Mouse (Mus musculus) lung, postnatal 0 days (tissue): ENCODE results near the gene Col11a2. TPM values are rescaled to one million over a fixed set of nuclear protein-coding genes. Genes with fewer than 3 reads are reported as not detected.

Source experiments
- ATAC-seq: fragments of 200-750 bp; cut with Nextera tagmentation; 2 replicates; pipeline ENCODE4 v1.8.0; 2017; ENCODE audit warnings: moderate library complexity
- DNase-seq: peaks from one replicate; pipeline ENCODE4 v3.0.0-alpha.2; 2016; ENCODE audit warnings: low spot score
- H3K27ac ChIP-seq: fragments of 300-500 bp; sonication (generic); 2 replicates; pipeline ENCODE4 v1.5.1; 2014; ENCODE audit warnings: antibody characterized with exemption, mild to moderate bottlenecking, low read length, mixed read lengths
- H3K27me3 ChIP-seq: fragments of 300-500 bp; sonication (generic); replicated peaks from 2 replicates; pipeline ENCODE4 v1.6.1; 2014; ENCODE audit warnings: low read length, mixed read lengths; ENCODE audit not compliant: insufficient read depth
- H3K36me3 ChIP-seq: fragments of 300-500 bp; sonication (generic); 2 replicates; pipeline ENCODE4 v1.6.1; 2014; ENCODE audit warnings: low read length, mixed read lengths; ENCODE audit not compliant: insufficient read depth
- H3K4me1 ChIP-seq: fragments of 300-500 bp; sonication (generic); 2 replicates; pipeline ENCODE4 v1.6.1; 2014; ENCODE audit warnings: antibody characterized with exemption, low read depth, low read length, mixed read lengths; ENCODE audit not compliant: insufficient read depth
- H3K4me2 ChIP-seq: fragments of 300-500 bp; sonication (generic); replicated peaks from 2 replicates; pipeline ENCODE4 v1.6.1; 2014; ENCODE audit warnings: low read depth, mild to moderate bottlenecking, low read length, moderate library complexity, mixed read lengths
- H3K4me3 ChIP-seq: fragments of 300-500 bp; sonication (generic); 2 replicates; pipeline ENCODE4 v1.5.1; 2014; ENCODE audit warnings: low read depth, low read length
- H3K9ac ChIP-seq: fragments of 300-500 bp; sonication (generic); replicated peaks from 2 replicates; pipeline ENCODE4 v1.6.1; 2014; ENCODE audit warnings: low read depth, mild to moderate bottlenecking
- H3K9me3 ChIP-seq: fragments of 300-500 bp; sonication (generic); 2 replicates; pipeline ENCODE4 v1.6.1; 2016; ENCODE audit warnings: low read length, mixed read lengths
- CTCF ChIP-seq: IDR thresholded peaks from 2 replicates; pipeline ENCODE4 v1.5.1; 2016; ENCODE audit warnings: antibody characterized with exemption, mild to moderate bottlenecking
- EP300 ChIP-seq: IDR thresholded peaks from 2 replicates; pipeline ENCODE4 v1.6.1; 2016; ENCODE audit warnings: antibody characterized with exemption, mild to moderate bottlenecking, control low read depth
- WGBS: fragments of 180-500 bp; shearing (Covaris S2); extraction: QIAGEN DNeasy Blood & Tissue Kit; methylation state at CpG from one replicate; pipeline ENCODE4 v1.1.7; 2014; 5-methylcytosine and 5-hydroxymethylcytosine counted together
- polyA plus RNA-seq: library from polyadenylated mRNA; unstranded; fragments of >200 nt; fragmentation: Nextera tagmentation; extraction: Ambion mirVana; gene quantifications from 2 replicates; pipeline ENCODE4 v1.2.1, GENCODE M21; 2015

Gene Col11a2
- polyA plus RNA-seq, 1 experiment from 2014 or later = 0.25 TPM

DNA sequence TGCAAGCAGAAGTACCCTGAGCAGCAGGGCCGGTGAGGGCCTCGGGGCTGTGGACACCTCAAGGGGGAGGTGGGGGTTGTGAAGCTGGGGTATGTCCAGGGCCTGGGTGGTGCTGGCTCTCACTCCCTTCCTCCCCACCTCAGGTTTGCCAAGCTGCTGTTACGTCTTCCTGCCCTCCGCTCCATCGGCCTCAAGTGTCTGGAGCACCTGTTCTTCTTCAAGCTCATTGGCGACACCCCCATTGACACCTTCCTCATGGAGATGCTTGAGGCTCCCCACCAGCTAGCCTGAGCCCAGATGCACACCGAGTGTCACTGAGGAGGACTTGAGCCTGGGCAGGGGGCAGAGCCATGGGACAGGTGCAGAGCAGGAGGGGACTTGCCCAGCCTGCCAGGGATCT lies 2.0 kb upstream of the Col11a2 start:
- H3K9ac ChIP-seq = no peak overlapping the region
- WGBS = 80% methylated on average over 7 of the region's 7 CpGs
- H3K4me1 ChIP-seq = peaks cover 20% of the 10 kb centered on the region; the same call in 1 of the 2 replicates
- TF ChIP-seq CTCF (no peak), EP300 (no peak)
- no peaks in the 10 kb centered on the region for H3K27me3 ChIP-seq
- ATAC-seq = no peak
- H3K4me2 ChIP-seq = no peak overlapping the region
- H3K9me3 ChIP-seq = no peaks in the 10 kb centered on the region
- no peak for DNase-seq
- no peak overlapping the region for H3K27ac ChIP-seq
- no peak overlapping the region for H3K4me3 ChIP-seq
- H3K36me3 ChIP-seq = peaks cover 10% of the 10 kb centered on the region

DNA sequence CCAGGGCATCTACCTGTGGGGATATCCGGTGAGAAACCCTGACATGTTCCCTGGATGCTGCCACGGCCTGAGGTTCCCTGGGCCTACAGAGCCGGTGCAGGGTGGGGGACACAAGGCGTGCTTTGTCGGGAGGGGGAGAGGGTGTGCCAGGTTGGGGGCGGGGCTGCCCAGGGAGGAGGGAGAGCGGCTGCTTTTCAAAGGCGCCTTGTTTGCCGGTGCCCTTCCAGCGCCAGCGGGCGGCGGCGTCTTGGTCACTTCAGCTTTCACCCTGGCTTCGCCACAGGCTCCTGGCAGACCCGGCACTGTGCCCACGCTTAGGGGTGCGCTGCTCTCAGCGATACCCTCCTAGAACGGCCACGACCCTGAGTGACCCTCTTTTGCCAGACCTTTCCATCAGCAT lies 797 bp upstream of the Col11a2 start:
- Histone ChIP-seq H3K27ac (no peak overlapping the region), H3K4me1 (peaks cover 10% of the 10 kb centered on the region; the same call in 1 of the 2 replicates), H3K4me2 (peak overlapping the region; percentile 38), H3K4me3 (no peak overlapping the region), H3K9me3 (no peaks in the 10 kb centered on the region), H3K9ac (no peak overlapping the region), H3K27me3 (no peaks in the 10 kb centered on the region), H3K36me3 (peaks cover 10% of the 10 kb centered on the region)
- WGBS = 14% methylated on average over 16 of the region's 21 CpGs
- TF ChIP-seq CTCF = no peak
- TF ChIP-seq EP300 = no peak
- DNase-seq (no peak), ATAC-seq (no peak)

DNA sequence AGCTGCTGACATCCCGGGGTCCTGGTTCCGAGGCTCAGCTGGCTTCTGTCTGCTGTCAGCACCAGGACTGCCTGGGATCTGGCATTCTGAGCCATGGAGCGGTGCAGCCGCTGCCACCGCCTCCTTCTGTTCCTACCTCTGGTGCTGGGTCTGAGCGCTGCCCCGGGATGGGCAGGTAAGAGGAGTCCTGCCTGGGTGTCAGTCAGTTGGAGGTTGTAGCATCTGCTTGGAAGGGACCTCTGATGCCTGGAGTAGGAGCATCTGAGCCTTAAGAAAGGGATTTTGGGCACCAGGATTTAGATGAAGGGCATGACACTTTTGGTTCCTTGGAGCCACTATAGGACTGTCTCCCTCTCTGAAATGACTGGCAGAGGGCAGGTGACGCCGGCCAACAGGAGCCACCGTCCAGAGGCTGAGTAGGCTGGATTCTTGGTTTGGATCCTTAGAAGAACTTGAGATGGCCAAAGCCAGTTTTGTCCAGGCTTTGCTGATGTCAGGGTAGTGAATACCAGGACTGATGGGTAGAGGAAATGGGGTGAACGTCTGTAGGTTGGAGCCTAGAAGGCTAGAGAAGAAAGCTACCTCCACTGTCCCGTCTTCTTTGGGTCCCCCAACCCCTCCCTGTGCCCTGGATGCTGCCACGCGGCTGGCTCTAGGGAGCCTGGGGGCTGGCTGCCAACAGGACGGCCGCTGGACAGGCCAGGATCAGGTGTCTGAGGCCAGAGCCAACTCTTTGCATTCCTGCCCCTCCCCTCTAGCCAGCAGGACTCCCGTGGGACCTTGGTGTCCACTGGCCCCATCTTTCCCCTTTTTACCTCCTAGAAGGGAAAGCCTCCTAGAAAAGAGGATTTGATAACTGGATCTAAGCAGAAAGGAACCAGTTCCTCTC lies 569 bp downstream of the Col11a2 start:
- no peak for DNase-seq
- Histone ChIP-seq H3K9me3 (no peaks in the 10 kb centered on the region), H3K27me3 (no peaks in the 10 kb centered on the region), H3K9ac (no peak overlapping the region), H3K4me1 (0 out of 2 replicates have a peak, but pooled peaks cover 8% of the 10 kb centered on the region), H3K36me3 (peaks cover 10% of the 10 kb centered on the region), H3K27ac (no peak overlapping the region), H3K4me2 (no peak overlapping the region), H3K4me3 (no peak overlapping the region)
- TF ChIP-seq EP300 = no peak
- TF ChIP-seq CTCF = no peak
- no peak; the same call in 1 of the 2 replicates for ATAC-seq
- 11% methylated on average over 17 of the region's 17 CpGs for WGBS

DNA sequence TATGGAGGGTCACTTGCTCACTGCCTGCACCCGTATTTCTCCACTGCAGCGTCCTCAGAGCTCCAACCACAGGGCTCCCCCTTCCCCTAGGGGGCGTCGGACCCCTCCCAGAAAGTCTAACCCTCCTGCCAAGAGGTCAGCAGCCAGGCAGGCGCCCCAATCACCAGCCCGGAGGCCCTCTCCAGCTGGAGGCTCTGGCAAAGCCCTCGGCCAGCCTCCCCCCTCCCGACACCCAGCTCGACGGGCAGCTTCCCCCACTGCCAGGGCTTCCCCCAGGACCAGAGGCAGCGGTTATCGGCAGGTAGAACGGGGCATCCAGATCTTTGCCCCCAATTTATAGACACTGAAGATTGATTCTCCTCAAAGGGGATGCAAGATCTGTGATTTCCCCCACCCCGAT lies 6.7 kb downstream of the Col11a2 start:
- TF ChIP-seq CTCF (no peak), EP300 (no peak)
- Histone ChIP-seq H3K36me3 (no peaks in the 10 kb centered on the region), H3K4me1 (no peaks in the 10 kb centered on the region), H3K4me2 (no peak overlapping the region), H3K27me3 (no peaks in the 10 kb centered on the region), H3K27ac (no peak overlapping the region), H3K9me3 (no peaks in the 10 kb centered on the region), H3K4me3 (no peak overlapping the region), H3K9ac (no peak overlapping the region)
- no peak for DNase-seq
- WGBS = 76% methylated on average over 14 of the region's 14 CpGs
- ATAC-seq = no peak

DNA sequence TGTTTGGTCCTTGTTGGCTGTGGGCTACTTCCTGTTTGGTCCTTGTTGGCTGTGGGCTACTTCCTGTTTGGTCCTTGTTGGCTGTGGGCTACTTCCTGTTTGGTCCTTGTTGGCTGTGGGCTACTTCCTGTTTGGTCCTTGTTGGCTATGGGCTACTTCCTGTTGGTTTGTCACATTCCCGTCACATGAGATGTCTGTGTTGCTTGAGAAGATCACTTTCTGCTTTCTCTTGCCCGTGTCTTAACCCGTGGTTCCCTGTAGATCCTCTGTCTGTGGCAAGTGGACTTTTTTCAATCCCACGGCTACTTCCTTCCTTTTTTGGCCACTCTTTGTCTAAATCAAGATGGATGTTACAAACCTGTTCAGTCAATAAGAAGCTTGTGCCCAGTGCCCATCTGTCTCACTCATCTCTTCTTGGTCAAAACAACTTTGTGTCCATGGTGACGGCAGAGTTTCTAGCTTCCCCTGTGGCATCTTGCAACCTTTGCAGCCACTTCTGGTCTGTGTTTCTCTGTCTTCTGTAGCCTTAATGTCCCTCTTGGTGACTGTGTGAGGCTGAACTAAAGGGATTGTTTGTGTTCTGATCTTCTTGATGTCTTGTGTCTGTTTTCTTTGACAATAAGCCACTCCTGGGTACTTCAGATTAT lies 8.3 kb downstream of the Col11a2 start:
- Histone ChIP-seq H3K9me3 (no peaks in the 10 kb centered on the region), H3K4me1 (no peaks in the 10 kb centered on the region), H3K4me2 (no peak overlapping the region), H3K27me3 (no peaks in the 10 kb centered on the region), H3K9ac (no peak overlapping the region), H3K4me3 (no peak overlapping the region), H3K27ac (no peak overlapping the region), H3K36me3 (no peaks in the 10 kb centered on the region)
- TF ChIP-seq EP300 = no peak
- TF ChIP-seq CTCF = no peak
- WGBS = 86% methylated on average over 5 of the region's 5 CpGs
- ATAC-seq (no peak), DNase-seq (no peak)

DNA sequence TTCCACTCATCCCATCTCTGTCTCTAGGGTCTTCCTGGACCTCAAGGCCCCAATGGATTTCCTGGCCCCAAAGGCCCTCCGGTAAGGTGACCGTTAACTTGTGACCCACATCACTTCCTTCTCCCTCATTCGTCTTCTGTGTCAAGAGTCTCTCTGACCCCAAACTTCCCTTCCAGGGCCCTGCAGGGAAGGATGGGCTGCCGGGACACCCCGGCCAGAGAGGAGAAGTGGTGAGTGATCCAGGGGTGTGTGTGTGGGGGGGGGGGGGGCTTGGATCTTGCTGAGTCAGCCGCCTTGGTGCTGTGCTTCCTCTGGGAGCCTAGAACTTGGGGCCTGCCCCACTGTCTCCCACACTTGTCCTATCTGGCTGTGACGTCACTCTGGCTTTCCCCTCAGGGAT lies 18.0 kb downstream of the Col11a2 start:
- Histone ChIP-seq H3K36me3 (no peaks in the 10 kb centered on the region), H3K27ac (no peak overlapping the region), H3K4me3 (no peak overlapping the region), H3K27me3 (no peaks in the 10 kb centered on the region), H3K4me2 (no peak overlapping the region), H3K4me1 (no peaks in the 10 kb centered on the region), H3K9ac (no peak overlapping the region), H3K9me3 (no peaks in the 10 kb centered on the region)
- DNase-seq (no peak), ATAC-seq (peak; percentile 44)
- WGBS = 34% methylated on average over 7 of the region's 7 CpGs
- TF ChIP-seq EP300 = no peak
